Mouse (Mus musculus) CH12.LX (cell line): ENCODE measurements around the gene Igf1r. TPM values are rescaled to one million over a fixed set of nuclear protein-coding genes. Genes with fewer than 3 reads are reported as not detected.

Source experiments
- DNase-seq: peaks from one replicate; pipeline ENCODE4 v3.0.0-alpha.2; 2013; ENCODE audit errors: extremely low read depth
- H3K27ac ChIP-seq: 2 replicates; pipeline ENCODE4 v1.5.1; 2012; ENCODE audit warnings: low read depth, mild to moderate bottlenecking, control low read depth, moderate library complexity; ENCODE audit not compliant: insufficient read depth
- H3K27me3 ChIP-seq: replicated peaks from 2 replicates; pipeline ENCODE3; 2012; ENCODE audit warnings: inconsistent platforms
- H3K36me3 ChIP-seq, 2 experiments: replicated peaks in 1 of 2; 2 replicates each; pipeline versions ENCODE3 to v1.6.1; 2012; ENCODE audit warnings: inconsistent platforms in 1 of 2, low read length in 1 of 2, mild to moderate bottlenecking in 1 of 2, mixed read lengths in 1 of 2, moderate library complexity in 1 of 2; ENCODE audit not compliant: control insufficient read depth in 1 of 2, insufficient read depth in 1 of 2
- H3K4me1 ChIP-seq, 2 experiments: 2 replicates each; pipeline ENCODE4 v1.6.1; 2012; ENCODE audit warnings: inconsistent platforms in 1 of 2, moderate library complexity in 1 of 2; ENCODE audit not compliant: insufficient read depth in 2 of 2, control insufficient read depth in 1 of 2
- H3K4me2 ChIP-seq: 2 replicates; pipeline ENCODE4 v1.6.1; 2012; ENCODE audit warnings: low read depth, mild to moderate bottlenecking, control low read depth; ENCODE audit not compliant: poor library complexity, insufficient read depth, severe bottlenecking
- H3K4me3 ChIP-seq, 3 experiments: fragments of 150-350 bp in 1 of 3; sonication (generic) in 1 of 3; replicated peaks in 1 of 3; 2 replicates each; pipeline versions ENCODE3 to v1.5.1; 2011 to 2012; ENCODE audit warnings: low read depth in 2 of 3, low read length in 2 of 3, mild to moderate bottlenecking in 2 of 3, moderate library complexity in 2 of 3, control low read depth in 1 of 3, improper control_type of control experiment in 1 of 3, inconsistent platforms in 1 of 3, mixed read lengths in 1 of 3; ENCODE audit not compliant: poor library complexity in 1 of 3
- H3K79me2 ChIP-seq: replicated peaks from 2 replicates; pipeline ENCODE4 v1.6.1; 2012; ENCODE audit warnings: mild to moderate bottlenecking, moderate library complexity; ENCODE audit not compliant: control insufficient read depth, poor library complexity, insufficient read depth, severe bottlenecking; ENCODE audit errors: extremely low read depth
- H3K9ac ChIP-seq: 2 replicates; pipeline ENCODE4 v1.6.1; 2012; ENCODE audit warnings: low read depth, mild to moderate bottlenecking, control low read depth, moderate library complexity; ENCODE audit not compliant: insufficient read depth
- H3K9me3 ChIP-seq: replicated peaks from 2 replicates; pipeline ENCODE3; 2012; ENCODE audit warnings: low read length, inconsistent platforms, mixed read lengths
- CTCF ChIP-seq, 2 experiments: IDR thresholded peaks in 1 of 2; conservative IDR thresholded peaks in 1 of 2; 2 replicates each; pipeline ENCODE4 v1.5.1; 2011 to 2012; ENCODE audit warnings: low read depth in 2 of 2, low read length in 2 of 2, improper control_type of control experiment in 1 of 2, inconsistent platforms in 1 of 2, mild to moderate bottlenecking in 1 of 2, moderate library complexity in 1 of 2
- E2F4 ChIP-seq: IDR thresholded peaks from 2 replicates; pipeline ENCODE4 v1.6.1; 2011; ENCODE audit warnings: low read depth, low read length, improper control_type of control experiment; ENCODE audit not compliant: insufficient replicate concordance
- EP300 ChIP-seq: IDR thresholded peaks from 2 replicates; pipeline ENCODE4 v1.6.1; 2011; ENCODE audit warnings: low read length, improper control_type of control experiment
- ETS1 ChIP-seq: conservative IDR thresholded peaks from 2 replicates; pipeline ENCODE4 v1.6.1; 2012; ENCODE audit warnings: low read depth, mild to moderate bottlenecking, inconsistent platforms, low read length, improper control_type of control experiment, moderate library complexity
- GABPA ChIP-seq: IDR thresholded peaks from 2 replicates; pipeline ENCODE4 v1.6.1; 2012; ENCODE audit warnings: low read depth, low read length, improper control_type of control experiment, inconsistent platforms; ENCODE audit not compliant: insufficient replicate concordance
- HCFC1 ChIP-seq: IDR thresholded peaks from 2 replicates; pipeline ENCODE4 v1.6.1; 2012; ENCODE audit warnings: low read depth, mild to moderate bottlenecking, inconsistent platforms, low read length, improper control_type of control experiment
- JUND ChIP-seq: conservative IDR thresholded peaks from 2 replicates; pipeline ENCODE4 v1.6.1; 2011; ENCODE audit warnings: low read depth, low read length, improper control_type of control experiment
- KAT2A ChIP-seq: IDR thresholded peaks from 2 replicates; pipeline ENCODE4 v1.6.1; 2012; ENCODE audit warnings: low read length, improper control_type of control experiment, inconsistent platforms; ENCODE audit not compliant: insufficient replicate concordance
- MAZ ChIP-seq: IDR thresholded peaks from 2 replicates; pipeline ENCODE4 v1.6.1; 2012; ENCODE audit warnings: low read depth, mild to moderate bottlenecking, inconsistent platforms, low read length, improper control_type of control experiment, moderate library complexity
- MXI1 ChIP-seq: IDR thresholded peaks from 2 replicates; pipeline ENCODE4 v1.6.1; 2011; ENCODE audit warnings: mild to moderate bottlenecking, low read depth, low read length, improper control_type of control experiment
- NELFE ChIP-seq: IDR thresholded peaks from 2 replicates; pipeline ENCODE4 v1.6.1; 2011; ENCODE audit warnings: low read depth, low read length, improper control_type of control experiment
- NRF1 ChIP-seq: IDR thresholded peaks from 2 replicates; pipeline ENCODE4 v1.6.1; 2014; ENCODE audit warnings: low read depth, mild to moderate bottlenecking, inconsistent platforms, low read length, improper control_type of control experiment, moderate library complexity
- PAX5 ChIP-seq: IDR thresholded peaks from 2 replicates; pipeline ENCODE4 v1.6.1; 2012; ENCODE audit warnings: low read length, inconsistent platforms, mixed read lengths
- POLR2A ChIP-seq: IDR thresholded peaks from 2 replicates; pipeline ENCODE4 v1.6.1; 2011; ENCODE audit warnings: low read depth, mild to moderate bottlenecking, improper control_type of control experiment, low read length
- RAD21 ChIP-seq: IDR thresholded peaks from 2 replicates; pipeline ENCODE4 v1.6.1; 2011; ENCODE audit warnings: low read depth, mild to moderate bottlenecking, low read length, improper control_type of control experiment, moderate library complexity
- SMC3 ChIP-seq: IDR thresholded peaks from 2 replicates; pipeline ENCODE4 v1.6.1; 2011; ENCODE audit warnings: low read depth, low read length, improper control_type of control experiment
- TBP ChIP-seq: conservative IDR thresholded peaks from 2 replicates; pipeline ENCODE4 v1.6.1; 2011; ENCODE audit warnings: low read depth, low read length, improper control_type of control experiment
- USF1 ChIP-seq: IDR thresholded peaks from 2 replicates; pipeline ENCODE4 v1.6.1; 2014; ENCODE audit warnings: low read depth, mild to moderate bottlenecking, inconsistent platforms, low read length, improper control_type of control experiment
- USF2 ChIP-seq: conservative IDR thresholded peaks from 2 replicates; pipeline ENCODE4 v1.6.1; 2011; ENCODE audit warnings: low read depth, low read length, improper control_type of control experiment
- ZC3H11A ChIP-seq: IDR thresholded peaks from 2 replicates; pipeline ENCODE4 v1.6.1; 2012; ENCODE audit warnings: low read depth, mild to moderate bottlenecking, inconsistent platforms, low read length, improper control_type of control experiment
- dilution Hi-C: fragments of 300-500 bp; cut with MboI; formaldehyde crosslinking; loops from 2 replicates; pipeline ENCODE4 v1.14.3; 2020; ENCODE audit warnings: low sequenced_read_pairs; ENCODE audit not compliant: extremely low pct_unique_long_range_greater_than_20kb, extremely low pct_ligation_motif_present
- in situ Hi-C: fragments of 300-500 bp; cut with MboI; formaldehyde crosslinking; loops from 3 replicates; pipeline ENCODE4 v1.14.3; 2019; ENCODE audit warnings: low sequenced_read_pairs, low pct_ligation_motif_present, low pct_unique_long_range_greater_than_20kb, mixed read lengths
- polyA plus RNA-seq: library from polyadenylated mRNA; unstranded; fragments of >175 nt; gene quantifications from 2 replicates; pipeline ENCODE4 v1.2.1, GENCODE M21; 2012; ENCODE audit warnings: low read depth; ENCODE audit not compliant: insufficient read length
- total RNA-seq, 2 experiments: library from RNA; depleted of rRNA; stranded (reverse); fragments of 300-350 nt in 1 of 2; fragments of >200 nt in 1 of 2; gene quantifications; 2 replicates each; pipeline ENCODE4 v1.2.3; 2012 to 2014

Igf1r gene
- total and polyA plus RNA-seq, 3 experiments: 0.19 to 1.6 (median 0.29) TPM

- DNase-seq: no peak
- no peaks in the 10 kb centered on the region for H3K9me3 ChIP-seq
- TF ChIP-seq EP300 (no peak), TBP (no peak), GABPA (no peak), USF1 (no peak), USF2 (no peak), HCFC1 (no peak), ZC3H11A (no peak), NRF1 (no peak), POLR2A (no peak), ETS1 (no peak), E2F4 (no peak), NELFE (no peak)
- TF ChIP-seq, all 38 proteins: peak for 0
- Histone ChIP-seq H3K9ac (no peak overlapping the region), H3K4me3 (no peak overlapping the region), H3K4me1 (no peaks in the 10 kb centered on the region), H3K27me3 (no peaks in the 10 kb centered on the region), H3K36me3 (no peaks in the 10 kb centered on the region), H3K27ac (no peak overlapping the region), H3K4me2 (no peak overlapping the region), H3K79me2 (no peaks in the 10 kb centered on the region)
- in situ Hi-C loops: no loop called here
- dilution Hi-C loops: no loop called here
Observed at GRCm38 (mm10) chr7:68074748-68075147, 122.1 kb downstream of the Igf1r start.

- in situ Hi-C loops (no loop called here), dilution Hi-C loops (no loop called here)
- Histone ChIP-seq H3K79me2 (no peaks in the 10 kb centered on the region), H3K27ac (no peak overlapping the region), H3K36me3 (no peaks in the 10 kb centered on the region), H3K27me3 (no peaks in the 10 kb centered on the region), H3K9me3 (no peaks in the 10 kb centered on the region), H3K4me3 (no peak overlapping the region), H3K4me2 (no peak overlapping the region), H3K9ac (no peak overlapping the region), H3K4me1 (no peaks in the 10 kb centered on the region)
- DNase-seq: no peak
- TF ChIP-seq MAZ (no peak), KAT2A (no peak), SMC3 (no peak), MXI1 (no peak), JUND (no peak), RAD21 (no peak), USF1 (no peak), USF2 (no peak), HCFC1 (no peak), CTCF (conservative IDR thresholded peaks at IDR 0.05 in 1 of 2, IDR thresholded peaks at IDR 0.05 in 1 of 2; ENCODE audit: low read depth in 2 of 2, low read length in 2 of 2) (no peak), PAX5 (no peak), ZC3H11A (no peak)
Observed at GRCm38 (mm10) chr7:68075401-68075800, 122.8 kb downstream of the Igf1r start.
